Mouse (Mus musculus) hindbrain, embryonic 12.5 days (tissue): ENCODE measurements around the gene Eddm3b. TPM values are rescaled to one million over a fixed set of nuclear protein-coding genes. Genes with fewer than 3 reads are reported as not detected.

Source experiments
- ATAC-seq: fragments of 200-750 bp; cut with Nextera tagmentation; 2 replicates; pipeline ENCODE4 v1.8.0; 2017; ENCODE audit warnings: moderate TSS enrichment; ENCODE audit not compliant: low FRiP score
- H3K27ac ChIP-seq: fragments of 300-500 bp; sonication (generic); 2 replicates; pipeline ENCODE4 v1.5.1; 2016; ENCODE audit warnings: mild to moderate bottlenecking
- H3K27me3 ChIP-seq: fragments of 300-500 bp; sonication (generic); 2 replicates; pipeline ENCODE4 v1.6.1; 2016; ENCODE audit warnings: mild to moderate bottlenecking
- H3K36me3 ChIP-seq: fragments of 300-500 bp; sonication (generic); 2 replicates; pipeline ENCODE4 v1.6.1; 2016; ENCODE audit warnings: mild to moderate bottlenecking
- H3K4me1 ChIP-seq: fragments of 300-500 bp; sonication (generic); 2 replicates; pipeline ENCODE4 v1.6.1; 2016
- H3K4me2 ChIP-seq: fragments of 300-500 bp; sonication (generic); replicated peaks from 2 replicates; pipeline ENCODE4 v1.6.1; 2016; ENCODE audit warnings: mild to moderate bottlenecking
- H3K4me3 ChIP-seq: fragments of 300-500 bp; sonication (generic); 2 replicates; pipeline ENCODE4 v1.5.1; 2016; ENCODE audit warnings: mild to moderate bottlenecking
- H3K9ac ChIP-seq: fragments of 300-500 bp; sonication (generic); 2 replicates; pipeline ENCODE4 v1.6.1; 2016; ENCODE audit warnings: mild to moderate bottlenecking, moderate library complexity
- H3K9me3 ChIP-seq: fragments of 300-500 bp; sonication (generic); replicated peaks from 2 replicates; pipeline ENCODE4 v1.6.1; 2016; ENCODE audit warnings: mild to moderate bottlenecking
- WGBS: fragments of 180-500 bp; shearing (Covaris S2); methylation state at CpG from one replicate; pipeline ENCODE4 v1.1.7; 2016; 5-methylcytosine and 5-hydroxymethylcytosine counted together
- polyA plus RNA-seq: library from polyadenylated mRNA; unstranded; fragments of >200 nt; fragmentation: Nextera tagmentation; extraction: Ambion mirVana; gene quantifications from 2 replicates; pipeline ENCODE4 v1.2.1, GENCODE M21; 2016

Gene Eddm3b
- not detected in 2 replicates for polyA plus RNA-seq

- Histone ChIP-seq H3K4me1 (no peaks in the 10 kb centered on the region), H3K4me2 (no peak within 1 kb of the TSS)
- ATAC-seq: no peak
Measured at GRCm38 (mm10) chr14:51113916-51114560, at the start of gene Eddm3b. Eddm3b (plus strand) TSS chr14:51114426.

GRCm38 (mm10) chr14:51068956-51069355 is 45.3 kb upstream of the Eddm3b start:
- Histone ChIP-seq H3K27ac (no peak overlapping the region), H3K36me3 (no peaks in the 10 kb centered on the region), H3K9ac (no peak overlapping the region), H3K27me3 (no peaks in the 10 kb centered on the region), H3K4me3 (no peak overlapping the region), H3K4me1 (0 out of 2 replicates have a peak, but pooled peaks cover 4% of the 10 kb centered on the region), H3K9me3 (no peaks in the 10 kb centered on the region), H3K4me2 (no peak overlapping the region)
- 92% methylated on average over 5 of the region's 5 CpGs for WGBS
- ATAC-seq: no peak

More at GRCm38 (mm10) chr14:51113916-51114560, at the start of gene Eddm3b:
- no peak within 1 kb of the TSS for H3K27ac ChIP-seq
- WGBS: 45% methylated on average over 12 of the region's 12 CpGs
- H3K36me3 ChIP-seq: no peaks in the 10 kb centered on the region
- H3K9me3 ChIP-seq: no peaks in the 10 kb centered on the region
- H3K9ac ChIP-seq: no peak within 1 kb of the TSS
- no peak within 1 kb of the TSS for H3K4me3 ChIP-seq
- no peaks in the 10 kb centered on the region for H3K27me3 ChIP-seq

- Histone ChIP-seq H3K36me3 (no peaks in the 10 kb centered on the region), H3K4me2 (no peak overlapping the region), H3K9ac (no peak overlapping the region), H3K4me3 (no peak overlapping the region), H3K27me3 (no peaks in the 10 kb centered on the region), H3K4me1 (0 out of 2 replicates have a peak, but pooled peaks cover 4% of the 10 kb centered on the region), H3K9me3 (no peaks in the 10 kb centered on the region), H3K27ac (no peak overlapping the region)
- ATAC-seq: no peak
- 84% methylated on average over 2 of the region's 2 CpGs for WGBS
Measured at GRCm38 (mm10) chr14:51069617-51070016, 44.6 kb upstream of the Eddm3b start.

GRCm38 (mm10) chr14:51074335-51074734 is 39.9 kb upstream of the Eddm3b start, which contains the start of gene Olfr750:
Olfr750 (minus strand) TSS chr14:51074435.
- Histone ChIP-seq H3K4me3 (no peak within 1 kb of the TSS), H3K9me3 (no peaks in the 10 kb centered on the region), H3K36me3 (no peaks in the 10 kb centered on the region), H3K9ac (no peak within 1 kb of the TSS), H3K27me3 (no peaks in the 10 kb centered on the region), H3K4me1 (no peaks in the 10 kb centered on the region), H3K4me2 (no peak within 1 kb of the TSS), H3K27ac (no peak within 1 kb of the TSS)
- 85% methylated on average over 3 of the region's 3 CpGs for WGBS
- ATAC-seq: no peak

- H3K9ac ChIP-seq: no peak overlapping the region
- no peak overlapping the region for H3K27ac ChIP-seq
- no peak overlapping the region for H3K4me2 ChIP-seq
- 80% methylated on average over 1 of the region's 1 CpGs for WGBS
- H3K36me3 ChIP-seq: no peaks in the 10 kb centered on the region
- peaks cover 11% of the 10 kb centered on the region for H3K27me3 ChIP-seq
- no peak overlapping the region for H3K4me3 ChIP-seq
- ATAC-seq: no peak
- no peaks in the 10 kb centered on the region for H3K9me3 ChIP-seq
- peaks cover 8% of the 10 kb centered on the region for H3K4me1 ChIP-seq
Measured at GRCm38 (mm10) chr14:51079180-51079579, 35.0 kb upstream of the Eddm3b start.

GRCm38 (mm10) chr14:51081035-51081434 is 33.2 kb upstream of the Eddm3b start:
- peaks cover 8% of the 10 kb centered on the region for H3K4me1 ChIP-seq
- no peak overlapping the region for H3K9ac ChIP-seq
- no peak overlapping the region for H3K27ac ChIP-seq
- no peak for ATAC-seq
- no peaks in the 10 kb centered on the region for H3K36me3 ChIP-seq
- no peak overlapping the region for H3K4me3 ChIP-seq
- no peak overlapping the region for H3K4me2 ChIP-seq
- WGBS: 84% methylated on average over 2 of the region's 2 CpGs
- H3K9me3 ChIP-seq: no peaks in the 10 kb centered on the region
- H3K27me3 ChIP-seq: peaks cover 15% of the 10 kb centered on the region

GRCm38 (mm10) chr14:51082599-51083581 is 31.3 kb upstream of the Eddm3b start:
- H3K36me3 ChIP-seq: no peaks in the 10 kb centered on the region
- H3K4me1 ChIP-seq: peaks cover 8% of the 10 kb centered on the region
- H3K9me3 ChIP-seq: no peaks in the 10 kb centered on the region
- H3K4me3 ChIP-seq: peak overlapping the region; percentile 47
- peak overlapping the region; percentile 46 for H3K9ac ChIP-seq
- peaks cover 15% of the 10 kb centered on the region for H3K27me3 ChIP-seq
- no peak overlapping the region for H3K27ac ChIP-seq
- ATAC-seq: peak; percentile 66
- WGBS: 2% methylated on average over 40 of the region's 40 CpGs
- H3K4me2 ChIP-seq: peak overlapping the region; percentile 78

GRCm38 (mm10) chr14:51083805-51084204 is 30.4 kb upstream of the Eddm3b start:
- WGBS: 14% methylated on average over 7 of the region's 7 CpGs
- Histone ChIP-seq H3K4me1 (peaks cover 14% of the 10 kb centered on the region), H3K27ac (no peak overlapping the region), H3K9ac (no peak overlapping the region), H3K4me3 (peak overlapping the region; percentile 47; the same call in 1 of the 2 replicates), H3K4me2 (peak overlapping the region; percentile 78), H3K9me3 (no peaks in the 10 kb centered on the region), H3K36me3 (no peaks in the 10 kb centered on the region), H3K27me3 (peaks cover 15% of the 10 kb centered on the region)
- ATAC-seq: no peak

- no peak for ATAC-seq
- H3K36me3 ChIP-seq: no peaks in the 10 kb centered on the region
- H3K4me3 ChIP-seq: no peak overlapping the region
- no peak overlapping the region for H3K9ac ChIP-seq
- no peaks in the 10 kb centered on the region for H3K9me3 ChIP-seq
- peaks cover 16% of the 10 kb centered on the region for H3K4me1 ChIP-seq
- WGBS: 82% methylated on average over 2 of the region's 2 CpGs
- no peak overlapping the region for H3K4me2 ChIP-seq
- H3K27me3 ChIP-seq: peaks cover 15% of the 10 kb centered on the region
- no peak overlapping the region for H3K27ac ChIP-seq
Measured at GRCm38 (mm10) chr14:51085086-51085485, 29.1 kb upstream of the Eddm3b start.

- H3K9me3 ChIP-seq: no peaks in the 10 kb centered on the region
- WGBS: 80% methylated on average over 4 of the region's 4 CpGs
- H3K4me2 ChIP-seq: no peak overlapping the region
- H3K36me3 ChIP-seq: no peaks in the 10 kb centered on the region
- no peak overlapping the region for H3K27ac ChIP-seq
- no peak for ATAC-seq
- no peak overlapping the region for H3K4me3 ChIP-seq
- peaks cover 15% of the 10 kb centered on the region for H3K27me3 ChIP-seq
- H3K4me1 ChIP-seq: peaks cover 16% of the 10 kb centered on the region
- H3K9ac ChIP-seq: no peak overlapping the region
Measured at GRCm38 (mm10) chr14:51085911-51086310, 28.3 kb upstream of the Eddm3b start.

- 8% methylated on average over 9 of the region's 9 CpGs for WGBS
- Histone ChIP-seq H3K9ac (no peak overlapping the region), H3K36me3 (no peaks in the 10 kb centered on the region), H3K4me2 (peak overlapping the region; percentile 78), H3K4me3 (peak overlapping the region; percentile 55), H3K4me1 (peaks cover 16% of the 10 kb centered on the region), H3K27me3 (peaks cover 15% of the 10 kb centered on the region), H3K27ac (no peak overlapping the region), H3K9me3 (no peaks in the 10 kb centered on the region)
- ATAC-seq: no peak
Measured at GRCm38 (mm10) chr14:51087762-51088161, 26.5 kb upstream of the Eddm3b start.
